Mouse (Mus musculus): ENCODE data around the gene Ddx59. TPM values are rescaled to one million over a fixed set of nuclear protein-coding genes. Genes with fewer than 3 reads are reported as not detected.
A peak's percentile ranks its signal among the peaks of the same experiment; 100 is the strongest.

Gene Ddx59
- 10 to 100 TPM in 3 of 4 experiments, 1 to 10 TPM in 1; 9.6 to 11.8 (median 11.1) TPM for total RNA-seq (2022)

GRCm38 (mm10) chr1:136414798-136415755 lies at the start of gene Ddx59:
Ddx59 (plus strand) TSS chr1:136415271.
- DNase-seq (ENCODE audit: low spot score in 2 of 2): peak; percentile 95 to 98

- no peak for DNase-seq (ENCODE audit: low spot score in 2 of 2)
Measured at GRCm38 (mm10) chr1:136365986-136366385, 49.1 kb upstream of the Ddx59 start.

GRCm38 (mm10) chr1:136379261-136379660 lies 35.8 kb upstream of the Ddx59 start:
- DNase-seq (ENCODE audit: low spot score in 2 of 2): no peak

- DNase-seq (ENCODE audit: low spot score in 2 of 2): no peak
Measured at GRCm38 (mm10) chr1:136380161-136380560, 34.9 kb upstream of the Ddx59 start.

GRCm38 (mm10) chr1:136380606-136381005 lies 34.5 kb upstream of the Ddx59 start:
- DNase-seq (ENCODE audit: low spot score in 2 of 2): no peak

GRCm38 (mm10) chr1:136381169-136381568 lies 33.9 kb upstream of the Ddx59 start:
- no peak for DNase-seq (ENCODE audit: low spot score in 2 of 2)

GRCm38 (mm10) chr1:136381583-136381982 lies 33.5 kb upstream of the Ddx59 start:
- no peak for DNase-seq (ENCODE audit: low spot score in 2 of 2)

- no peak for DNase-seq (ENCODE audit: low spot score in 2 of 2)
Measured at GRCm38 (mm10) chr1:136386914-136387313, 28.2 kb upstream of the Ddx59 start.

- DNase-seq (ENCODE audit: low spot score in 2 of 2): no peak
Measured at GRCm38 (mm10) chr1:136394506-136394905, 20.6 kb upstream of the Ddx59 start.

GRCm38 (mm10) chr1:136395073-136395472 lies 20.0 kb upstream of the Ddx59 start:
- DNase-seq (ENCODE audit: low spot score in 2 of 2): no peak

- DNase-seq (ENCODE audit: low spot score in 2 of 2): peak; percentile 15 to 33
Measured at GRCm38 (mm10) chr1:136401281-136401680, 13.8 kb upstream of the Ddx59 start.

GRCm38 (mm10) chr1:136409631-136410030 lies 5.4 kb upstream of the Ddx59 start:
- no peak for DNase-seq (ENCODE audit: low spot score in 2 of 2)

- no peak for DNase-seq (ENCODE audit: low spot score in 2 of 2)
Measured at GRCm38 (mm10) chr1:136415756-136416126, 670 bp downstream of the Ddx59 start.

- DNase-seq (ENCODE audit: low spot score in 2 of 2): no peak
Measured at GRCm38 (mm10) chr1:136418393-136418792, 3.3 kb downstream of the Ddx59 start.

- DNase-seq (ENCODE audit: low spot score in 2 of 2): no peak
Measured at GRCm38 (mm10) chr1:136427166-136427969, 12.3 kb downstream of the Ddx59 start.

GRCm38 (mm10) chr1:136428981-136429380 lies 13.9 kb downstream of the Ddx59 start:
- no peak for DNase-seq (ENCODE audit: low spot score in 2 of 2)

- no peak for DNase-seq (ENCODE audit: low spot score in 2 of 2)
Measured at GRCm38 (mm10) chr1:136430126-136430818, 15.2 kb downstream of the Ddx59 start.

- DNase-seq (ENCODE audit: low spot score in 2 of 2): no peak
Measured at GRCm38 (mm10) chr1:136440741-136441140, 25.7 kb downstream of the Ddx59 start.

- no peak for DNase-seq (ENCODE audit: low spot score in 2 of 2)
Measured at GRCm38 (mm10) chr1:136442809-136443208, 27.7 kb downstream of the Ddx59 start.

GRCm38 (mm10) chr1:136444555-136445255 lies 29.6 kb downstream of the Ddx59 start:
- no peak for DNase-seq (ENCODE audit: low spot score in 2 of 2)

- DNase-seq (ENCODE audit: low spot score in 2 of 2): no peak
Measured at GRCm38 (mm10) chr1:136446933-136447332, 31.9 kb downstream of the Ddx59 start.
